Mouse (Mus musculus) small intestine, adult 2 months (tissue): ENCODE data around the gene Eed. TPM values are rescaled to one million over a fixed set of nuclear protein-coding genes. Genes with fewer than 3 reads are reported as not detected.
A peak's percentile ranks its signal among the peaks of the same experiment; 100 is the strongest.
"Not testable (repeated sequence)": the region's sequence is repeated elsewhere in the genome, so short reads cannot be mapped to it uniquely, and the experiment has no call there.

Experiments used
- H3K27ac ChIP-seq: fragments of 200-500 bp; 2 replicates; pipeline ENCODE4 v1.5.1; 2012; ENCODE audit warnings: low read depth, low read length, control low read depth, inconsistent platforms; ENCODE audit not compliant: insufficient read depth
- H3K27me3 ChIP-seq: fragments of 200-500 bp; 2 replicates; pipeline ENCODE4 v1.6.1; 2012; ENCODE audit warnings: mild to moderate bottlenecking, moderate library complexity, low read length, inconsistent platforms; ENCODE audit not compliant: control insufficient read depth, insufficient read depth
- H3K36me3 ChIP-seq: fragments of 200-500 bp; 2 replicates; pipeline ENCODE4 v1.6.1; 2012; ENCODE audit warnings: mild to moderate bottlenecking, low read length, control low read depth, inconsistent platforms; ENCODE audit not compliant: control insufficient read depth, insufficient read depth
- H3K4me1 ChIP-seq: fragments of 200-500 bp; 2 replicates; pipeline ENCODE4 v1.6.1; 2012; ENCODE audit warnings: low read length, inconsistent platforms, mixed read lengths; ENCODE audit not compliant: control insufficient read depth, insufficient read depth, insufficient read length
- H3K4me3 ChIP-seq: fragments of 200-500 bp; 2 replicates; pipeline ENCODE4 v1.5.1; 2012; ENCODE audit warnings: low read depth, mild to moderate bottlenecking, control low read depth, inconsistent platforms, low read length, moderate library complexity
- CTCF ChIP-seq: fragments of 200-500 bp; IDR thresholded peaks from 2 replicates; pipeline ENCODE4 v1.5.1; 2012; ENCODE audit warnings: low read depth, mild to moderate bottlenecking, control low read depth, inconsistent platforms, low read length, moderate library complexity, mixed read lengths; ENCODE audit not compliant: insufficient replicate concordance, insufficient read length; ENCODE audit errors: extremely low read depth
- POLR2A ChIP-seq: fragments of 200-500 bp; IDR thresholded peaks from 2 replicates; pipeline ENCODE4 v1.6.1; 2012; ENCODE audit warnings: low read depth, mild to moderate bottlenecking, control low read depth, inconsistent platforms, low read length, moderate library complexity
- WGBS: fragments of 180-500 bp; shearing (Covaris S2); methylation state at CpG from one replicate; pipeline ENCODE4 v1.1.7; 2018; 5-methylcytosine and 5-hydroxymethylcytosine counted together
- polyA plus RNA-seq: library from polyadenylated mRNA; depleted of rRNA; stranded (reverse); fragments of >200 nt; gene quantifications from 2 replicates; pipeline ENCODE4 v1.2.3, GENCODE M21; 2012

Gene Eed
- polyA plus RNA-seq, 1 experiment: 17.0 TPM

DNA sequence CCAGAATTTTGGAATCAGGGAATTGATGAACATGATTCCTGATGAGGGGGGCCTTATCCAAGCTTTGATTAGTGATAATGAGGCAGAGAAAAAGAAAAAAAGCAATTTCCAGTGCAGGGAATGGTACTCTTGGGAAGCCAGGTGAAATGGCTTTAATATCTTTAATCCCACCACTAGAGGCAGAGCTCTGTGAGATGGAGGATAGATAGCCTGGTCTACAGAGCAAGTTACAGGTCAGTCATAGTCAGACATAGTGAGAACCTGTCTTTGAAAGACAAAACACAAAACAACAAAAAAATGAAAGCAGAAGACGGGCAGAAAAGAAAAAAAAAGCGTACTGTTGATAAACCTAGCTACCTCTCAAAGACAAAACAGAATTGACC, 17.8 kb upstream of the Eed start:
- TF ChIP-seq POLR2A (no peak), CTCF (no peak)
- Histone ChIP-seq H3K4me1 (no peaks in the 10 kb centered on the region), H3K4me3 (no peak overlapping the region), H3K27ac (no peak overlapping the region), H3K27me3 (no peaks in the 10 kb centered on the region), H3K36me3 (no peaks in the 10 kb centered on the region)
- WGBS: 82% methylated on average over 2 of the region's 2 CpGs

DNA sequence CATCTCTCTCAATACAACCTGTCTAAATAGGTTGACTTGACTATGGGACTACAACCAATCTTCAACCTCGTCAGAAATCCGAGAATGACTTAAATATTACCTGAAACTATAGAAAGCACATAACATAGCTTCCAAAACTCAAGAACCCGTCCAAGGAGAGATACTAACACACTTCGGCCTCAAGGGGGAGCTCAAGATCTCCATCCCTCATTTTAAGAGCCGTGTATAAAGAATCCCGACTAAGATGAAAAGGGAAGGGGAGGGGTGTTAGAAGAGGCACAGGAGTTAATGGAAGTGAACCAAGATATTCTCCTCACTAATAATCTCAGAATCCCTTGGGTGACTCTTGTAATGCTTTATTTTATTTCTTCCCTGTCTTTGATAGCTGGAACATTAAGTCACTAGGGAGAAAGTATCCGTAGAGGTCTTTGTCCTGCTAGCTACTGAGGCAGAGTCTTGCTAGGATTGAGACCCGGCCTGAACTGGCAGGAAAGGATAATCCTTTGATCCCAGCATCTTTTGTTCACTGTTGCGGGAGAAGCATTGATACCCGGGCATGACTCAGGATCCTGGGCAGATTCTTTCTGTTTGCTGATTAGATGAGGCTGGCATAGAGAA, 17.3 kb upstream of the Eed start:
- Histone ChIP-seq H3K36me3 (no peaks in the 10 kb centered on the region), H3K27ac (no peak overlapping the region), H3K27me3 (no peaks in the 10 kb centered on the region), H3K4me3 (no peak overlapping the region), H3K4me1 (0 out of 2 replicates have a peak, but pooled peaks cover under 1% of the 10 kb centered on the region)
- 21% methylated on average over 10 of the region's 10 CpGs for WGBS
- no peak for TF ChIP-seq POLR2A
- TF ChIP-seq CTCF: no peak

DNA sequence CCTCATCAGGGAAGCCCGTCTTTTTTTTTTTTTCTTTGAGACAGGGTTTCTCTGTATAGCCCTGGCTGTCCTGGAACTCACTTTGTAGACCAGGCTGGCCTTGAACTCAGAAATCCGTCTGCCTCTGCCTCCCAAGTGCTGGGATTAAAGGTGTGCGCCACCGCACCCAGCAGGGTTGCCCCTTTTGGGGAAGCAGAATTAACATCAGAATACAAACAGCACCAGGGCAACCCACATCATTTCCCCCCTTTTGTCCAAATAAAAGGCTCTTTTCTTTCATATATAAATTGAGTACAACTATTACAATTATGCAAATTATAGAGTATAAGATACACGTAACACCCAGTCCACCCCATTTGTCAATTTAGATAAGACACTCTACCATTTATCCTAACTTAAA, 16.7 kb upstream of the Eed start:
- H3K36me3 ChIP-seq, H3K27me3 ChIP-seq, H3K4me1 ChIP-seq, H3K27ac ChIP-seq, H3K4me3 ChIP-seq: not testable (repeated sequence)
- 52% methylated on average over 5 of the region's 5 CpGs for WGBS

- Histone ChIP-seq H3K27me3 (no peaks in the 10 kb centered on the region), H3K36me3 (no peaks in the 10 kb centered on the region), H3K4me3 (no peak overlapping the region), H3K27ac (no peak overlapping the region), H3K4me1 (0 out of 2 replicates have a peak, but pooled peaks cover 1% of the 10 kb centered on the region)
- WGBS: 29% methylated on average over 1 of the region's 1 CpGs
- TF ChIP-seq CTCF (no peak), POLR2A (no peak)
Observed at GRCm38 (mm10) chr7:89993091-89993490, 12.3 kb upstream of the Eed start.

DNA sequence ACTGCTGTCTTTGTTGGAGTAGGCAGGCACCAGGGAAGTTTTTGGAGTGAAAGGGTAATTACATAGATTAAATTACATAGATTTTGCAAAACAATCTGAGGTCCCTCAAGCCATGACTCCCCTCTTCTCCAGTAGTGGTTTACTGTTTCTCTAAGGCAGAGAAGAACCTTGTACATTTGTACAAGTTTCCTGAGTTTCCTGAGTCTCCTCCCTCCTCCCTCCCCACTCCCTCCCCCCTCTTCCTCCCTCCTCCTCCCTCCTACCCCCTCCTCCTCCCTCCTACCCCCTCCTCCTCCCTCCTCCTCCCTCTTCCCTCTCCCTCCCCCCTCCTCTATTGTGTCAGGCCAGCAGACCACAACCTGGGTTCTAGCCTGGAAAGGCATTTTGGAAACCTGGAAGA, 3.6 kb upstream of the Eed start:
- TF ChIP-seq POLR2A (no peak), CTCF (no peak)
- no peak overlapping the region for H3K27ac ChIP-seq
- no peak overlapping the region for H3K4me3 ChIP-seq
- H3K27me3 ChIP-seq: no peaks in the 10 kb centered on the region
- H3K4me1 ChIP-seq: no peaks in the 10 kb centered on the region
- no peaks in the 10 kb centered on the region for H3K36me3 ChIP-seq

DNA sequence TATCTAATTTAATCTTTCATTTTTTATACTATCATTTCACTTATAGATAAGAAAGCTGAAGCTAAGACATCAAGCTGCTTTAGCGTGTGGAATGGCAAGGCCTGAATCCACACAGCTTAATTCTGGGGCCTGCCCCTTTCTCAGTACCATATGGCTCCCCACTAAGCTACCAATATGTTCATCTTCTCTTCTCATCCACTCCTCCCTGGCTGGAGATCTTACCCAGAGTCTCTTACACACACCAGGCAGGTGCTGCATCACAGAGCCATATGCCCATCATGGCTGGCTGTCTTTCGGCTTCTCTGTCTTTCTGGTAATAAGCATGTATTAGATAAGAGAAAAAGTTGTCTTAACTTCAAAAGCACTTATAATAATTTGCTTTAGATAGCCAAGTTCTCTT, 2.7 kb upstream of the Eed start:
- 89% methylated on average over 2 of the region's 2 CpGs for WGBS
- H3K36me3 ChIP-seq: no peaks in the 10 kb centered on the region
- H3K27me3 ChIP-seq: no peaks in the 10 kb centered on the region
- TF ChIP-seq POLR2A: no peak
- no peak for TF ChIP-seq CTCF
- peaks cover 4% of the 10 kb centered on the region; the same call in 1 of the 2 replicates for H3K4me1 ChIP-seq
- no peak overlapping the region for H3K4me3 ChIP-seq
- H3K27ac ChIP-seq: no peak overlapping the region

GRCm38 (mm10) chr7:89981557-89981956, 774 bp upstream of the Eed start:
- 4% methylated on average over 10 of the region's 10 CpGs for WGBS
- TF ChIP-seq CTCF: no peak
- no peak for TF ChIP-seq POLR2A
- H3K27me3 ChIP-seq: no peaks in the 10 kb centered on the region
- peaks cover 4% of the 10 kb centered on the region; the same call in 1 of the 2 replicates for H3K4me1 ChIP-seq
- peaks cover 5% of the 10 kb centered on the region for H3K36me3 ChIP-seq
- 0 out of 2 replicates have a peak overlapping the region, but pooled peaks have one; percentile 100 for H3K27ac ChIP-seq
- no peak overlapping the region for H3K4me3 ChIP-seq

- TF ChIP-seq POLR2A (no peak), CTCF (no peak)
- Histone ChIP-seq H3K27ac (peak overlapping the region; percentile 45), H3K4me3 (peak overlapping the region; percentile 98), H3K4me1 (peaks cover 4% of the 10 kb centered on the region; the same call in 1 of the 2 replicates), H3K36me3 (peaks cover 16% of the 10 kb centered on the region), H3K27me3 (no peaks in the 10 kb centered on the region)
- WGBS: under 1% methylated on average over 31 of the region's 31 CpGs
Observed at GRCm38 (mm10) chr7:89980133-89980484, 674 bp downstream of the Eed start.
